Mouse (Mus musculus) embryo, embryonic 10 days (tissue): ENCODE results near the gene Nfe2.

ENCODE experiments used
- DNase-seq: peaks from one replicate; pipeline ENCODE4 v3.0.0-alpha.2; 2015; ENCODE audit warnings: low spot score

The Nfe2 gene

DNA sequence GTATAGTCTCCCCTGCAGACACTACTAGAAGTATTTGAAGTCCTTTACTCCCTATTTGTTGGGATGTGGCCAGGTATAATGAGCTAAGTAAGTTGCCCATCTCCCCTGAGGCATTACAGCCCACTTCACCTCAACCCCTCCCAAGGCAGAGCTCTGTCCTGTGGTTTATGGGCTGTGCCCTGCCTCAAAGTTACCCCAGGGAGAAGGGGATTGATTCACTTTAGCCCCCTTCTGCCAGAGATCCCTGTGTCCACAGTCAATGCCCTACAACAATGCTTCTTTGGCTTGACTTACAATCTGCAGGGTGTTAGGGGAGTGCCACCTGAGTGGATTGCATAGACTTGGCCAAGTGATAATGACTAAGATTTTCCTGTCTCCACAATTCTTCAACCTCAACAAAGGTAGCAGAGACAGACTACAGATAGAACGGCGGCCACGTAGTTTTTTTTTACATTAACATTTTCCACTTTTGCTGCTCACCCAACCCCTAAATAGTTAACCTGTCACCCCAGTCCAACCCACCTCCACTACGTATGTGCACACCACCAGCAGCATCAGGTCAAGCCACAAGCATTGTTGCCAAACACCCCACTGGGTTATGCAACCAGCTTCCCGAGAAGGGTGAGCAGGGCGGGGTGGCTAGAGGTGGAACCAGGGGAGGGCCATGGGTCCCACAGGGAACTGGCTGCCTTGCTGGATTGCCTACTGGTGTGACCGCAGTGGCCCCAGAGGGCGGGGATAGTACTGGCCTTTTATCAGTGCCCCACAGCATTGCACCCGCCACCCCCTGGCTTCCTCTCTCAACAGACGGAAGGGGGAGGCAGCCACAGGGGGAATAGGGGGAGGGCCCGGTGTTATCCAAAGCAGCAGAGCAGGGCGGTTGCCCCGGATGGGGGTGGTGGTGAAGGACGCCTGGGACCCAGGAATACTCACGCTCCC lies at the start of gene Nfe2:
Gene Nfe2, minus strand, starts transcription at position 614 of the 939 bp plus-strand sequence.
- DNase-seq, result peak; percentile 65

DNA sequence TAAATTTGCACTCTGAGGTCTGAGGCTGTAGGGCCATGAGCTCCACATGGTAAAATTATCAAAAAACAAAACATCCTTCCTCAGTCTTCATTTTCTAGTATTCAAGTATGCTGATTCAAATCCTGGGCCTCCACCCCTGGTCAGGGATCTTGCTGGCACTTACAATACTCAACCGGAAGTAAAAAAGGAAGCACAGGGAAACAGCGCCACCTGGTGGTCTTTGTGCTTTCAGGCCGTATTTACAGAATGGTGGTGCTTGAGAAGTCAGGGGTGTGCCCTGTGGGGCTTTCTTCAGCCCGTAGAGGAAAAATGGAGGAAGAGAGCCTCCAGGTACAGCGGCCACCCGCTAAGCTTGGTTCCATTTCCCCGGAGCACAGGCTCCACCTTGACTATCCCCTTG lies 48.9 kb upstream of the Nfe2 start:
- DNase-seq, result peak; percentile 97

DNA sequence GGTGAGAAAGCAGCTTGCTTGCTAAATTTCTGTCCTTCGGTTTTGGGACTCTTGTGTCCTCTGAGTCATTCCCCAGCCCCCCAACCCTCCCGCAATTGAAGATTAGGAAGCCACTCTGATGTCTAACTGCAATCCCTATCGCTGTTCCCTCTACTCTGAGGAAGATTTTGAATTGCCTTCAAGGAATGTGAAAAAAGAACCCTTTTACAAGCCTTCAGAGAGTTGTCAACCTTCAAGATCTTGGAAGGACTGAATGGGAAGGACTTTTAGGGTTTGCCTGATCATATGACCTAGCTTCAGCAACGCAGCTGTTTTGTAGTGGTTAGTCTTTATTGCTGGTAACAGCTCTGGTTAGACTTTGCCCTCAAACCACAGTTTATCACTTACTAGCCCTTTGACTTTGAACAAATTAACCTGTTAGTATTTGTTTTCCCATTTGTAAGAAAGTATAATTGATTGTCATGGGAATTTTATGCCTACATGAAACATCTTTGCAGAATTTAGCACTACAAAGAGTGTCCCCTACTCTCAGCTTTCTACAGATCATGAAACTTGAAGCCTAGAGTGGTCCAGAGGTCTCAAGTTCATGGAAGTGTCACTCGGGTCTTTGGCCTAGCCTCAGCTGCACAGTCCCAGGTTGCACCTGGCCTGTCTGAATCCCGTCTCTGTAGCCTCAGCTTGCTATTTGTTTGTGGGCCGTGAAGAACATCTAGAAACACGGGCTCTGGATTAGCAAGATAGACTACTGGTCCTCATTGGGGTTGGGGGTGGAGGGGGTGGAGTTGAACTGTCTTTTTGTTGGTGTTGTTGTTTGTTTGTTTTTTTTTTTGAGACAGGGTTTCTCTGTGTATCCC lies 47.8 kb upstream of the Nfe2 start:
- peak; percentile 49 for DNase-seq

DNA sequence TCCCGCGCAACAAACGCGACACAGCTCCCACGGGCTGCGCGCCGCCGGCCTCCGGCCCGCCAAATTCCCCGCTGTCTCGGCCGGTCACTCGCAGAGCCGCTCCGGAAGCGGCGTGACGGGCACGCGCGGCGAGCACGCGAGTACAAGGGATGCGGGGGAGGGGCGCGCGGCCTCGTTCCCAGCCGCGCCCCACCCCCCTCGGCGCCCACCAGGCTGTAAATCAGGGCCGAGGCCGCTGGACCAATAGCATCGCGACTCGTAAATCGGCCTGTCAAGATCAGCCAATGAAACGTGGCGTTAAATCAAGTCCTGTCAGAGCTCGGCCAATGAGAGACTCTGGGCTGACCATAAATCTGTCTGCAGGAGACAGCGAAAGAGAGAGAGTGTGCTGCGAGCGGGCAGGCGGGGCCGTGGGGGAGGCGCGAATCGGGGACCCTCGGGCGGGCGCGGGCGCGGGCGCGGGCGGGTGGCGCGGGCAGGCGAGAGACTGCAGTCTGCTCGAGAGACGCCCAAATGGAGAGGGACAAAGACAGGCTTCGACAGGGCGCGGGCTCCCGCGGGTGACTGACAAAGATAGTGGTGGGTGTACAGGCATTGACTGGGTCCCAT lies 47.0 kb upstream of the Nfe2 start:
- DNase-seq, result peak; percentile 99

DNA sequence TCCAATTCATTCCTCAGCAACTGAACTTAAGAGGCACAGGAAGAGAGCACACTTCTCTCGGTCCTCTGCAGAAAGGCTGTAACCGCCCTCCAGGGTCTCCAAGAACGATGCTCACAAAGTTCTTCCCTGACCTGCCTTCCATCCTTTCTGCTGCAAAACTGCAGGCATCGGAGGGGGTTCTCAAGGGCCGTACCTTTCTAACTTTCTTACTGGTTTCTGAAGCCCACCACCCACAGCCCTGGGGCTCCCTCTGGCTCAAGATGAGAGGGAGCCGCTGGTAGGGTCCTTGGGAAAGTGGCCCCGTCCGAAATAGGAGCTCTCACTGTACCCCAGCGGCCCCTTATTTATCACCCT lies 46.4 kb upstream of the Nfe2 start:
- DNase-seq, result no peak

DNA sequence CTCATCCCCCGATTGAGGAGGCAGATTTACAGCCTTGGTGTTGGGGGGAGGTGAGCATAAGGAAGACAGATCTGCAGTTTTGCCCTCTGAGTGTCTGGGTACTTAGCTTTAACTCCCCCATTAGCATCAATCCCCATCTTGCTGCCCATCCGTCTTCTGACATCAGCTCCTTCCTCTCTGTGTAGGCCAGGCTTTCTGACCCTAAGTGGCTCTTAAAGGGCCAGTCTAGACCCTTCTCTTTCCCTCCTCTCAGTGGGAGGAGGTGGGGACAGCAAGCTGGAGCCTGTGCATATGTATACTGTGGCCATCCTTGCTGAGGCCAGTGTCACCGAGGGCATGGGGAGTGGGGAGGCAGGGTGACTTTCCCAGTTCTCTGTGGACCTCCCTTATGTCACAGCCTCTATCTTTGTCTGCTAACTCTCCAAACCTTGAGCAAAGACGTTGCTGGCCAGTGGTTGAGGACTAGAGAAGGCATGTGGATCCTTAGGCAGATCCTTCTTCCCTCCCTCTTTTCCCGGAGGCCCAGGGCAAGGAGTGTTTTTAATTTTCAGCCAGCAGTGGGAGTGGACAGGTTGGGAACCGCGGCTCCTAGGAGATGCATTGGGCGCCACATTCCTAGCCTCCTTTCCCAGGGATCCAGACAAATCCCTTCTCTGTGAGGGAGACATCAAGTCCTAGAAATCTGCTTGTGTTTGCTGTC lies 45.9 kb upstream of the Nfe2 start:
- peak; percentile 77 for DNase-seq

DNA sequence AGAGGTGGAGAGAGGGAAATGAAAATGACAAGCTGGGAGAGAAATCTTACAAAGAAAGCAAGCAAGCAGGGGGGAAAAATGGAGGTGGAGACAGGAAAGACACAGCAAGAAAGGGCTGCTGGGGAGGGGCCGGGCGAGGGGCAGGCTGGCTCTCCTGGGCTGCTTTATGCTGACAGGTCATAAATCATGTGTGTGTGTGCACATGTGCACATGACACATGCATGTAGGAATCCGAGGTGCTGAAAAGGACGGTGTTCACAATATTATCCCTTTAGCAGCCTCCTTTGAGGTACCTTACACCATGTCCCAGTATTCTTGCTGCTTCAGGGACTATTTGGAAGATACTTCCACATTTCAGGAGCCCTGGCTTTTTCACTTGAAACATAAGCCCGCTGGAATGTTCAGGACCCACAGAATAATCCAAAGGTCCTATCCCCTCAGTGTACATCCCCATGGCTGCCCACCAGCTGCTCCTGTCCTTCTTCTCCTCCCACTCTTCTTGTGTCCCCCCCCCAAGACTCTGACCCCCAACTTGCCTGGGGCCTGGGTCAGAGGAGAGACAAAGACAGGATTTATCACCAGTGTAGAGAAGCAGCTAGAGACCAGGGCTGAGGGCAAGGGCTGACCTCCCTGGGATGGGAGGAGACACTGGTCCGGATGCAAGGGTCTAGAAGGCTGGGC lies 44.3 kb upstream of the Nfe2 start:
- DNase-seq, result peak; percentile 78

DNA sequence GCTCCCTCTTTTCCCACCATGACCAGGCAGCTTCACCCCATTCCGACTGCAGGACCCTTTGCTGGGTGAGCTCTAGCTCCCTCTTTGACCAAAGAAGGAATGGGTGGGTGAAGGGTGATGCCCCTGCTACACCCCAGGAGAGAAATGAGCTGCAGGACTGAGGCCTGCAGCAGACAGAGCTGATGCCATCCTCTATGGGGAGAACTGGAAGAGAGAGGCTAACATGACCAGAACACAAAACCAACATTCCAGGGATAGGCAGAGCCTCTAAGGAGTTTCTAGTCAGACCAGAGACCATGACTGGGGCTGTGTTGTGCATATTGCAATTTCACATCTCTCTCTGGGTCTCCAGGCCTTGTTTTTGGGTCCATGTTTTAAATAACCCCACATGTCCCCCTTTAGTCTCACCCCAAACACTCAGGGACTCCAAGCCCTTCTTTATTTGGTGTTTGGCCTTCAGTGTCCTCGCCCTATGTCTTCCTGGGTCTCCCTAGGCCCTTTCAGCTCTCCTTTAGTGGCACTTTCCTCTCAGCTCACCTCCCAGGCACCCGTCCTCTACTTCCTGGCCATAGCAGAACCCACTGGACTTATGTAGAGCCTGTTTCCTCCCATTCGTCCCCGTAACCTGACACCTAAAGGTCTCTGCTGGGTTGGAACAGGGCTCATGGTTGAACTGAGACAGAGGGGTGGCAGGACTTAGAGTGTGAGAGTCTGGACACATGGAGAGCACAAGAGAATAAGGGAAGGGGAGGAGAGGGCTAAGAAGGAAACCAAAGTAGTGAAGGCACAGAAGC lies 43.5 kb upstream of the Nfe2 start:
- peak; percentile 68 for DNase-seq

DNA sequence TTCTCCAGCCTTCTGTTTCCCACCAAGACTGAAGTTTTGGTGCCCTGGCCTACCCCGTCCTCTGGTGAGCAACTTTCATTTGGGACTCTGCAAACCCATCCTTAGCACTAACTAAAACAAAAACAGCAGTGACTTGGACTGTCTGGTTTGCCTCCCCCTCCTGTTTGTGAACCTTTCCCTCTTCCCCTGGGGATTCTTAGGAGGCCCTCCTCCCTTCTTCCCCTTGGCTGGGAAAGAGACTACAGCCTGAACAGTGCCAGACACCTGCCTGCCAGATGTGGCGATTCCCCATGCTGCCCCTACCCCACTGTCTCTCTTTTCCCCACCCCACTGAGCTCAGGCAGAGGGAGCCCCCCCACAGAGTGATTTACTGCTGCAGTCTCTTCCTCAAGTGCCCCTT lies 42.8 kb upstream of the Nfe2 start:
- peak; percentile 81 for DNase-seq

DNA sequence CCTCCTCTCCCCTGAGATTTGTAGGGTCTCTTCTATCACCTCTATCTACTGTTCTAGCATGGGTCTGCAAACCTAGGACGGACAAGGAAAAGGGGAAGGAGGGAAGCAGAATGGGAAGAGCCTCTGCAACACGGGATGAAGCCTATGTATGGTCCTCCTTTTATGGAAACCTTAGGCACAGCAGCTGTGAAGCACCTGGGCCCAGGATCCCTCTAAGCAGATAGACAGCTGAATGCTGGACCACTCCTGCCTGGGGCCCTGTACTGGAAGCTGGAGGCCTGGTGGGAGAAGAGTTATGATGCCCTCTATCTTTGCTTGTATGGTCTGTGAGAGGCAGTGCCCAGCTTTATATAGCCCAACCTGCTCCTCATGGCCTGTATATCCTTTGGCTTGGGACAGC lies 42.4 kb upstream of the Nfe2 start:
- DNase-seq, result peak; percentile 51

DNA sequence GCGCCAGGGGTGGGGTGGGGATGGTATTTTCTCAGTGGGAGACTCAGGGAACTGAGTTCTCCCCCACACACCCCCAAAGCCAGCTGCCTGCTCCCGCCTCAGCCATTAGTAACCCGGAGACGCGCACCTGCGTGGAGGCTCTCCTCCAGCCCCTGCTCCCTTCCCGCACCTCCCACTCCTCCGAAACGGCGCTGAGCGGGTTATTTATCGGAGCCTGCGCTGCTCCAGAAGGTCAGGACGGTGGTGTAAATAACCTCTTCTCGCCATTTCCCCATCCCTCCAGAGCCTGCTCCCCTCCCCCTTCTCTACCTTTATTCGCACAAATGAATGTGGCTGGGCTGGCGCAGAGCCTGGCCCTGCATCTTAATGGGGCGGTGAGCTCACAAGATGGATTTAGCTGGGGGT lies 41.9 kb upstream of the Nfe2 start:
- peak; percentile 83 for DNase-seq

DNA sequence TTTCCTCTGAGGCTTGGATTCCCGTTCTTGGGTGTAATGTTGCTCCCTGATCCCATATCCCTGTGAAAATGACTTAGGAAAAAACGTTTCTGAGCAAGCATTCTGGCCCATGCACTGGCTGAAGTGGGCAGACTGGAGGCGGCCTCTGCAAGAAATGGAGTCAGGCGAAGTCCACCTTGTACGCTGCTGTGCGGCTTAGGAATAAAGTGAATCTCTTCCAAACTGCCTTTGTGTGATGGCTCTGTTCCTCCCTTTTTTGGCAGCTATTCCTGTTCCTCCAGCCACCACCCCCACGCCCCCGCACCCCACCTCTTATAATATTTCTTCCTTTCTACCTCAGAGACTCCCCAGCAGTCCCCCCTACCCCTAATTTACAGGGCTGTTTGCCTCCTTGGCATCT lies 41.4 kb upstream of the Nfe2 start:
- no peak for DNase-seq

DNA sequence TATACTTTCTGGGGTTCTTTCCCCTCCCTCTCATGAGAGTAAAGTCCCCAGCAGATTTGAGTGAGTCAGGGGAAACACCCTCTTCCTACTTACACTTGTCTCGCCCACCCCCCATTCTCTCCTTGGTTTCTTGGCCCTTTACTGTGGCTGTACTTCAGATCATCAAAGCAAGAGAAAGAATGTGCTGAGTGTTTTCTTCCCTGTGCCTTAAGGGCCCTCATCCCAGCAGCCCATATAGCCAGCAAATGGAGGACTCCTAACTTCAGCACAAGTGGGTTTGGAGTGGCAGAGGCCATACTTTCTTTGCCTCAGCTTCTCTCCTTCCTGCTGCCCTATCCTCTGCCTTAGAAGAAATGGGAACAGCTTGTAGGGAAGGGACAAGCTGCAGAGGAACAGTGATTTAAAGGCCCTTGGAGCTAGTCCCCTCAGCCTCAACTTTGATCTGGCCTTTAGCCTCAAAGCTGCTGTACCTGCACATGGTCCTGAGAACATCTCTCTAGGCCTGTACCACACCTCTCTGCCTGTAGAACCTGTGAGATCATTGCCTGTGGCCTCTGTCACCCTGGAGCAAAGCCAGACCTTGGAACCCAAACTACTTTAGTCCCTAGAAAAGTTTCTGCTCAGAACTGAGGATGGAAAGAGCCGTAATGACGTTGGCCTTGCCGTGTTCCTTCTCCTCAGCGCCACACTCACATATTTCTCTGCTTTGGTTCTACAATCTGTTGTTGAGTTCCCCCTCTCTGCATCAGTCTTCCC lies 40.8 kb upstream of the Nfe2 start:
- no peak for DNase-seq

DNA sequence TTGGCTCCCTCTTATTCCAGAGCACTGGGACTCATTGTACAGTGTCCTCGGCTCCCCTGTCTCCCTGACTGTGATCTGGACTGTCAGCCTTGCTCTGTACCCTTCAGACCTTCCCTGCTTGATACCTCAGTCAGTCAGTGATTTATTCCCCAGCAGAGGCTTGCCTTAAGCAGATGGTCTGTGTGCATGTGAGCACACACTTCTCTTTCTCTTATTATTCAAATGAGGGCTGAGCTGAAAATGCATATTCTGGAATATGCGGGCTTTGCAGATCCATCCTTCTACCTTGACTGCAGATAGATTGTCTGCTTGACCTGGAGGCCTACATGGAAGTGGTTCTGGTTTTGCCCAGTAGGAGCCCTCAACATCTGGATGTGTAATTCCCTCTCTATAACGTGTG lies 39.8 kb upstream of the Nfe2 start:
- DNase-seq, result no peak

DNA sequence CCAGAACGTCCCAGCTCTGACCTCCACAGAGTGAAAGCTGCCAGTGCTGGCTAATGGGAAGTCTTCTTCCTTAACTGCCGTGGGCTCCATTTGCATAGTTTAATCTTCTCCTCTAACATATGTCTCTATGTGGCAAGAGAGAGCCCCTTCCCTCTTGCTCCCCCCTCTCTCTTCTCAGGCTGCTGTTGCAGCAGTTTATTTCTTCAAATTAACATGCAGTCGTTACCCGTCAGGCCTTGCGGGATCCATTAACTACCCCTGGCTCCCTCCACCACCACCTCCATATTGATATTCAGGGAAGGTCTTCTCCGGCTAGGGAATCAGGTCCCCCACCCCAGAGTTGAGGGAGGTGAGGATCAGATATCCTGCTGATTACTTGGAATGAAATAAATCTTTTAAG lies 39.1 kb upstream of the Nfe2 start:
- DNase-seq, result no peak

DNA sequence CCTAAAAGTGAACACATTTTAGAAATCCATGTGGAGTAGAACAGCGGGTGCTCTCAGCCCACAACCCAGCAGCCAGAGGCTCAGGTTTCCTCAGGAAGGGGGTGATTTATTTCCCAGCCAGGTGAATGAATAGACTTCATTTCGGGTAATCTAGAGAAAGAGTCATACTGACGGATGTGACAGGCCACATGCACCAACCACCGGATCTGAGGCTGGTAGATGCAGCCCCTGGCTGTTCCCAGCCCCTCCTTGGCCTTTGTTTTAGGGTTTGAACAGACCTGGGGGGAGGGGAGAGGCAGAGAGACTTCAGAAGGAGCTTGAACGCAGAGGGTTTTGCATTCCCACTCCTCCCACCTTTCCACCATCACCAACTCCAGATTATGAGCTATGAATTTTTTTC lies 37.6 kb upstream of the Nfe2 start:
- peak; percentile 66 for DNase-seq

DNA sequence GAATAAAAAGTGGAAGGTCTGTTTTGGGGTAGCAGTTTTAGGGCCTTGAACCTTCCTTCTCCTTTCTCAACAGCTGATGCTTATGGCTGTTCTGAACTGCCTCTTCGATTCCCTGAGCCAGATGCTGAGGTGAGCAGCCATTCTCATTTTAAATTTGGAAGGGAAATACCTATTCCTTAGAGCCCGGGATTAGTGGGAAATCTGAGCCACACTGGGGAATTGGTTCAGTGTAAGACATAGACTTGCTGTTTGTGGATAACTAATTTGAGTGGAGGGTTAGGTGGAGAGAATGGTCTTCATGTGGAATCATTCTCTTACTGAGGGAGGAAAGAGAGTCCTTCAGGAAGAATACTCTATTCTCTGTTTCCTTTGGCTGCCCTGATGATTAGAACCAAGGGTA lies 36.4 kb upstream of the Nfe2 start:
- DNase-seq, result no peak

DNA sequence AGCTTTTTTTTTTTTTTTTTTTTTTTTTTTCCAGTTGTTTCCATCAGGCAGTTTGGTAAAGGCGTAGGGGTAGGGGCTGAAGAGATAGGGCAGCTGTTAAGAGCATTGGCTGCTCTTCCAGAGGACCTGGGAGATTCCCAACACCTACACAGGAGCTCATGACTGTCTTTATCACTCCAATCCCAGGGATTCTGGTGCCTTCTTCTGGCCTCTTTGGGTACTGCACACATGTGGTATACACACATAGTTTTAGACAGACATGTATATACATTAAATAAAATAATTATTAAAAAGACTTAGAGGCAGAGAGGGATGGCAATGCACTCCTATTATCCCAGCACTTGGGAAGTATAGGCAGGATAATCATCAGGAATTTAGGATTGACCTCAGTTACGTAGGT lies 35.2 kb upstream of the Nfe2 start:
- DNase-seq, result no peak

DNA sequence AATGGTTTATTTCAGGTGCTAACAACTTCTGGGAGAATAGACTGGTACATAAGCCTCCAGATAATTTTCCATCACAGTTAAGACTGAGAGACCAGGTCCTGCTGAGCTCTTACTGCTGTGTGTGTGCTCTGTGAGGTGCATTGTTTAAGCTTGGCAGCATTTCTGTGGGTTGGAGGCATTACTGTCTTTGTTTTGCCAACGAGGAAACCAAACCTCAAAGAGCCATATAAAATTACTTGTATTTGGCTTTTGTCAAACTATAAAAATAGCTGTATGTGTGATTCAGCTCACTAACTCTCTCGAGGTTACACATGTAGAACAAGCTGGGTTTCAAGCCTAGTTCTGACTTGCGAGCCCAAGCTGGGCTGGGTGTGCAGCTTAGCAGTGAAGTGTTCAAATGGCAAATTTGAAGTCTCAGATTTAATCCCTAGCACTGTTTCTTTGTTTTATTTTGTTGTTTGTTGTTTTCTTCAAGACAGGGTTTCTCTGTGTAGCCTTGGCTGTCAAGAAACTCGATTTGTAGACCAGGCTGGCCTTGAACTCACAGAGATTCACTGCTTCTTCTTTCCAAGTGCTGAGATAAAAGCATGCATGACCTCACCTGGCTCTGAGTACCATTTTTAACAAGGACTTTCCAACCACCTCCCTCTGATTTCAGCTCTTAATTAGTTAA lies 34.6 kb upstream of the Nfe2 start:
- DNase-seq, result no peak
